Mouse (Mus musculus) heart, postnatal 0 days (tissue): ENCODE results near the gene Nrxn1.

ENCODE experiments used
- CTCF ChIP-seq: IDR thresholded peaks from 2 replicates; pipeline ENCODE4 v1.5.1; 2016; ENCODE audit warnings: antibody characterized with exemption, control low read depth, low read depth
- EP300 ChIP-seq: IDR thresholded peaks from 2 replicates; pipeline ENCODE4 v1.6.1; 2016; ENCODE audit warnings: antibody characterized with exemption, low read depth

DNA sequence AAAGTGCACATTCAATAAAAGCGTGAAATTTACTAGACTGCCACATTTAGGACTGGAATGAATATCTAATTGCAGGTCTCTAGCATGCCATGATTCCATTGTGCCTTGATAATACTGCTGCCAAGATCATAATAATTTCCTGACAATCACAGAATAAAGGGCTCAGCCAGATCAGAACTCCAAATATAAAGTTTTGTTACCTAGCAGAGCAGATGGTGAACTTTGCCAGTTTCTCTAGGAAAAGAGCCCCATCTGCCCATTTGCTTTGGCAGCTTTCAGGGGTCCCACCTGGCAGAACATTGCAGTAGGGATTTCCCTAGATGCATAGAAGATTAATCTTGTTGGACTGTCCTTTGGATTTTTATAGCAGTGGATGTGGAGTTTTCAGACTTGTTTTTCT, 411.9 kb downstream of the Nrxn1 start:
- TF ChIP-seq CTCF (no peak), EP300 (no peak)
